Mouse (Mus musculus): ENCODE measurements around the gene Dennd5b.

The Dennd5b gene

GRCm38 (mm10) chr6:149100174-149101075 lies 1.1 kb downstream of the Dennd5b start:
- DNase-seq (ENCODE audit: low read depth, low spot score), result peak; percentile 89

- DNase-seq (ENCODE audit: low read depth, low spot score), result no peak
Observed at GRCm38 (mm10) chr6:149098993-149099392, 2.5 kb downstream of the Dennd5b start.

GRCm38 (mm10) chr6:149097276-149097675 lies 4.2 kb downstream of the Dennd5b start:
- no peak for DNase-seq (ENCODE audit: low read depth, low spot score)

GRCm38 (mm10) chr6:149096233-149096632 lies 5.2 kb downstream of the Dennd5b start:
- DNase-seq (ENCODE audit: low read depth, low spot score), result no peak

GRCm38 (mm10) chr6:149095389-149095788 lies 6.1 kb downstream of the Dennd5b start:
- peak; percentile 55 for DNase-seq (ENCODE audit: low read depth, low spot score)

GRCm38 (mm10) chr6:149094555-149094954 lies 6.9 kb downstream of the Dennd5b start:
- DNase-seq (ENCODE audit: low read depth, low spot score), result no peak

- no peak for DNase-seq (ENCODE audit: low read depth, low spot score)
Observed at GRCm38 (mm10) chr6:149093465-149093864, 8.0 kb downstream of the Dennd5b start.

- DNase-seq (ENCODE audit: low read depth, low spot score), result no peak
Observed at GRCm38 (mm10) chr6:149092406-149092805, 9.1 kb downstream of the Dennd5b start.

- no peak for DNase-seq (ENCODE audit: low read depth, low spot score)
Observed at GRCm38 (mm10) chr6:149077136-149077808, 24.2 kb downstream of the Dennd5b start.

- peak; percentile 47 for DNase-seq (ENCODE audit: low read depth, low spot score)
Observed at GRCm38 (mm10) chr6:149073854-149074253, 27.6 kb downstream of the Dennd5b start.

GRCm38 (mm10) chr6:149072873-149073272 lies 28.6 kb downstream of the Dennd5b start:
- peak; percentile 35 for DNase-seq (ENCODE audit: low read depth, low spot score)

GRCm38 (mm10) chr6:149070592-149071124 lies 30.8 kb downstream of the Dennd5b start:
- DNase-seq (ENCODE audit: low read depth, low spot score), result peak; percentile 38

- DNase-seq (ENCODE audit: low read depth, low spot score), result peak; percentile 57
Observed at GRCm38 (mm10) chr6:149063382-149063781, 38.1 kb downstream of the Dennd5b start.

GRCm38 (mm10) chr6:149060670-149061387 lies 40.7 kb downstream of the Dennd5b start:
- peak; percentile 84 for DNase-seq (ENCODE audit: low read depth, low spot score)

GRCm38 (mm10) chr6:149057947-149058391 lies 43.5 kb downstream of the Dennd5b start:
- DNase-seq (ENCODE audit: low read depth, low spot score), result peak; percentile 82

GRCm38 (mm10) chr6:149054780-149055179 lies 46.7 kb downstream of the Dennd5b start:
- no peak for DNase-seq (ENCODE audit: low read depth, low spot score)

- peak; percentile 53 for DNase-seq (ENCODE audit: low read depth, low spot score)
Observed at GRCm38 (mm10) chr6:149050978-149051723, 50.3 kb downstream of the Dennd5b start.

- no peak for DNase-seq (ENCODE audit: low read depth, low spot score)
Observed at GRCm38 (mm10) chr6:149040099-149040498, 61.4 kb downstream of the Dennd5b start.

GRCm38 (mm10) chr6:149032198-149032597 lies 69.3 kb downstream of the Dennd5b start:
- peak; percentile 26 for DNase-seq (ENCODE audit: low read depth, low spot score)

GRCm38 (mm10) chr6:149031377-149031776 lies 70.1 kb downstream of the Dennd5b start:
- no peak for DNase-seq (ENCODE audit: low read depth, low spot score)

- DNase-seq (ENCODE audit: low read depth, low spot score), result no peak
Observed at GRCm38 (mm10) chr6:149018431-149018830, 83.0 kb downstream of the Dennd5b start.

All from brain, adult 2 months (tissue).